Mouse (Mus musculus) cerebellum, adult 9-10 months (tissue): ENCODE data around the gene Smcr8.
A peak's percentile ranks its signal among the peaks of the same experiment; 100 is the strongest.

ENCODE experiments used
- DNase-seq: peaks from one replicate; pipeline ENCODE4 v3.0.0; 2022

Gene Smcr8

DNA sequence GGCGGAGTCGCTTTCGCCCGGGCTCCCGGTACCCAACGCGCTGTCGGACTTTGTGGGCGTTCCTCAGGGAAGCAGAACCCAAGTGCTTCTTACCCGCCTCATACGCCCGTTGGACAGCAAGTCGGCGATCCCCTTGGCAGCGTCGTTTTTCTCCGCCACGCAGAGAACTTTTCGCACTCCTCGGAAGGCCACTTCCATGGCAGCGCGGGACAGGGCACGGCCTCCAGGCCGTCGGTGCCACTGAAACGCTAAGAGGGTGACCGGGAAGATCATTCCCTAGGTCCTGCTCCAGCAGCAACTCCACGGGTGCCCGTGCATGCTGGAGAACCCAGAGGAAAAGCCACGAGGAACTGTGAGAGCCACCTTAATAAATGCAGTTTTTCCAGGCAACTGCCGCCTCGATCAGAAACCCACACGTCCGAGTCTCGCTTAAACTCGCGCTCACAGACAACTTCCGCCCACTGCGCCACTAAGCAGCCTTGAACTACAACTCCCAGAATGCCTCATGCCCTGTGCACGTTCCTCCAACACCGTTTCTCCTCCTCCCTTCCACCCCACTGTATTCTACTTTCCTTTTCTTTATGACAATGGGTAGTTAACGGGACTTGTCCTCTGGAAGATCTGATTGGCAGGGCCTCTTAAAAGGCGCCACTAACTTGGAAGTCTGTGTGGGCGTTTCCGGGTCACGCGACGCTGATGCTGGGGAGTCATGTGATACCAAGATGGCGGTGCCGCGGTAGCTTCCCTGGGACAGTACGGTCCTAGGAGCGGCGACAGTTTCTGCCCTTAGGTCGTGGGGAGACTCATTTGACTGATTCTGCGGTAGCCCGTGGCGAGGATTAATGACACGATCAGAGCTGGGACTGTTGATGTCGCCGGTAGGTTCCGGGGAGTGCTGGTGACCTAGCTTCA is at the start of gene Smcr8, which contains the start of gene Top3a:
Gene Smcr8, plus strand, starts transcription at position 696 of the 912 bp plus-strand sequence.
Gene Top3a, minus strand, starts transcription at position 537 of the 912 bp plus-strand sequence.
- DNase-seq, result peak; percentile 87

- DNase-seq, result peak; percentile 95
These were observed 49.0 kb upstream of the Smcr8 start, which contains the start of gene Mief2 for GRCm38 (mm10) chr11:60728260-60728761. Gene Mief2, plus strand, starts transcription at chr11:60728398.

DNA sequence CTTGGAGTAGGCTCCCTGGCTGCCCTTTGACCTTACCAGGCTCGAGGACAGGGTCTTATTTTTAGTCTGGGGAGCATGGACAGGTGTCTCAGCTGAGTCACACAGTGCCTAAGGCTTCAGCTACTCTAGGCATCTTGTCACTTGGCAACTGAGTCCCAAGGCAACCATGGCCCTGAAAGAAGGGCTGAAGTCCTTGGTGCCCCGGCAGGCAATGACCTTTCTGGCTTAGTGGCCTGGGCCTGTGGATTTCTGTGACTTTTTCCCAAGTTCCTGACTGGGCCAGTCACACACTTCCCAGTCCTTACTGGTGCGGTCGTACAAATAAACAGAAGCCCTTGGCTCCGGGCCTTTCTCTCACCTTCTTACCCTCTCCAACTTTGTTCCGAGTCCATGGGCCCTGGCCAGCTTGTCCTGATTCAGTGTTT is 48.1 kb upstream of the Smcr8 start:
- peak; percentile 47 for DNase-seq

DNA sequence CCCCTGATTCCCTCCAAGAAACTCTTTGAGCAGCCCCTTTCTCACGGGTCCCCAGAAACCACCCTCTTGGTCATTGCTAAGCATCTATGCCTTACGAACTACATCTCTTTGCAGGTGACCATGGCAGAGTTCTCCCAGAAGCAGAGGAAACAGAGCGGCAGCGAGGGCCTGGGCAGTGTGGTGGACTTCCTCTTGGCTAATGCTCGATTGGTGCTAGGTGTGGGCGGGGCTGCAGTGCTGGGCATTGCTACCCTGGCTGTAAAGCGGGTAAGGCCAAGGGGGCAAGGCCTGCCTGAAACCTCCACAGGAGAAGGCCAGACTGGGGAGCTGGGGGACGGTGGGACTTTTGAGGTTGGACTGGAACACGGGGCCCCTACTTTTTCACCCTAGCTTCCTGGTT is 47.2 kb upstream of the Smcr8 start:
- DNase-seq, result peak; percentile 26

GRCm38 (mm10) chr11:60731251-60731650 is 46.1 kb upstream of the Smcr8 start:
- DNase-seq, result peak; percentile 35

- DNase-seq, result no peak
These were observed 43.1 kb upstream of the Smcr8 start for GRCm38 (mm10) chr11:60734206-60734605.

GRCm38 (mm10) chr11:60735191-60735590 is 42.1 kb upstream of the Smcr8 start:
- DNase-seq, result no peak

DNA sequence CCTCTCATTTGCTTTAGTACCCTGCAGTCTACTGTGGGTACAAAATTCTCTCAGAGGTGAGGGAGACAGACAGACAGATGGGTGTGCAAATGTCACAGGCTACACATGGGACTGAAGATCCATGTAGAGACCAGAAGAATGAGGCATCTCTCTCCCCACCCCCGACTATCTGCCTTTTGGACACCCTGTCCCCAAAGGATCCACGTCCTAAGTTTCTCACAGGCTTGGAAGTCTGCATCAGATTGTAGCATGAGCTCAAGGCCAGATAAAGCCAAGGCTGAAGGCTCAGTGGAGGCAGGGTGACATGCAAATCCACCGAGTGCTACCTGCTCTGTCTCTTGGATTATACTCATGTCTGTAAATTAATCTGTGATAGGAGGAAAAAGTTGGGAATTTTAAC is 40.8 kb upstream of the Smcr8 start:
- DNase-seq, result no peak

GRCm38 (mm10) chr11:60737450-60737849 is 39.9 kb upstream of the Smcr8 start:
- no peak for DNase-seq

DNA sequence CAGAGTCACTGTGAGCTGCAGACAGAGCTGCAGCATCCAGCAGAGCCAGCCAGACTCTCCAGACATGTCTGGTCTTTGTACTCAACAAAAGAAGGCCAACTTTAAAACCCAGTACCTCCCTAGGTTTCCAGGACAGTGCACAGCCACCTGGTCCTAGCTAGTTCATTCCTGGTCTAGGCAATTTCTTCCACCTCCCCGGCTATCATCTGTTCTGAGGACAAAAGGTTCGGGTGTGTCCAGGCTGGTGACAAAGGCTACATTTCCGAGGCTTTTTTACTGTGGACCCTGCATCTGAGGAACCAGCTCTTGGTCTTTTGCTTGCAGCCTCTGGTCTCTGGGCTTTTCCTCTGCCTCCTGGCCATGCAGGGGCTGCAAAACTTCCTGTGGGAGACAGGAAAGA is 37.0 kb upstream of the Smcr8 start:
- DNase-seq, result no peak

DNA sequence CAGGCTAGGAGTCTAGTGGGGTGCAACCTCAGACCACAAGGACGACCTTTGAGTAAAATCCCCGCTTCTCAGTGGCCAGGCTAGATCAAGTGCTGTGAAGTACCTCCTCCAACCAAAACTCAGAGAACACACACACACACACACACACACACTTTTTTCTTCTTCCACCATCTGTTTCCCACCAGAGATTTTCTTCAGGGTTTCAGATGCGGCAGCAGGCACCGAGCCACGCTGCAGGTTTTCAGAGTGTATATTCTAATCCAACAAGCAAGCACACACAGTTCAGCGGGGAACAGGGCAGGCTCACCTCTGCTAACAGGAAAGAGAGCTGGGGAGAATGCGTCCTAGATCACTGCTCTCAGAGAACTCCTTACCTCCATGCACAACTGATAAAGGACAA is 21.8 kb upstream of the Smcr8 start:
- DNase-seq, result no peak

- no peak for DNase-seq
These were observed 15.6 kb upstream of the Smcr8 start for GRCm38 (mm10) chr11:60761681-60762080.

GRCm38 (mm10) chr11:60766969-60767368 is 10.4 kb upstream of the Smcr8 start:
- no peak for DNase-seq

DNA sequence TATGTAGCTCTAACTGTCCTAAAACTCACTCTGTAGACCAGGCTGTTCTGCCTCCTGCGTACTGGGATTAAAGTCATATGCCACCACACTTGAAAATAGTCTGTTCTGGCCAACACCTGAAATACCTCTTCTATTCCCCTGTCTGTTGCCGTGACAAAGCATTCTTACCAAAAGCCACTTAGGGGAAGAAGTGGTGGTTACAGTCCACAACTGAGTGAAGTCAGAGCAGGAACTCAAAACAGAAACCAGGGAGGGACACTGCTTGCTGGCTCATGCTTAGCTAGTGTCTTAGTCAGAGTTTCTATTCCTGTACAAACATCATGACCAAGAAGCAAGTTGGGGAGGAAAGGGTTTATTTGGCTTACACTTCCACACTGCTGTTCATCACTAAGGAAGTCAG is 8.0 kb upstream of the Smcr8 start:
- DNase-seq, result no peak

DNA sequence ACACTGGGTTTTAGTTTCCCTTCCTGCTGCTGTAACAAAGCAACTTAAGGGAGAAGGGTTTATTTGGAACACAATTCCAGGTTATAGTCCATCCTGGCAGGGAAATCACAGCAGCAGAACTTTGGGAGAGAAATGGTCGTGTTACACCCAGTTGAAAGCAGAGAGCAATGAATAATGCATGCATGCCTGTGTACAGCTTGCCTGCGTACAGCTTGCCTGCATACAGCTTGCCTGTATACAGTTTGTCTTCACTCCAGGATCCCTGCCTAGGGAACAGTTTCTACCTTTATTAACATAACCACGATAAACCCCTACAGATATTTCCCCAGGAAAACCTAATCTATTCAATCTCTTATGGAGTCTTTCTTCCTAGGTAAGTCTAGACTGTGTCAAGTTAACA is 6.5 kb upstream of the Smcr8 start:
- DNase-seq, result no peak

GRCm38 (mm10) chr11:60772161-60772560 is 5.2 kb upstream of the Smcr8 start:
- no peak for DNase-seq

GRCm38 (mm10) chr11:60774158-60774689 is 3.1 kb upstream of the Smcr8 start:
- DNase-seq, result no peak

GRCm38 (mm10) chr11:60774841-60775240 is 2.5 kb upstream of the Smcr8 start:
- no peak for DNase-seq

GRCm38 (mm10) chr11:60775578-60775977 is 1.7 kb upstream of the Smcr8 start:
- no peak for DNase-seq

DNA sequence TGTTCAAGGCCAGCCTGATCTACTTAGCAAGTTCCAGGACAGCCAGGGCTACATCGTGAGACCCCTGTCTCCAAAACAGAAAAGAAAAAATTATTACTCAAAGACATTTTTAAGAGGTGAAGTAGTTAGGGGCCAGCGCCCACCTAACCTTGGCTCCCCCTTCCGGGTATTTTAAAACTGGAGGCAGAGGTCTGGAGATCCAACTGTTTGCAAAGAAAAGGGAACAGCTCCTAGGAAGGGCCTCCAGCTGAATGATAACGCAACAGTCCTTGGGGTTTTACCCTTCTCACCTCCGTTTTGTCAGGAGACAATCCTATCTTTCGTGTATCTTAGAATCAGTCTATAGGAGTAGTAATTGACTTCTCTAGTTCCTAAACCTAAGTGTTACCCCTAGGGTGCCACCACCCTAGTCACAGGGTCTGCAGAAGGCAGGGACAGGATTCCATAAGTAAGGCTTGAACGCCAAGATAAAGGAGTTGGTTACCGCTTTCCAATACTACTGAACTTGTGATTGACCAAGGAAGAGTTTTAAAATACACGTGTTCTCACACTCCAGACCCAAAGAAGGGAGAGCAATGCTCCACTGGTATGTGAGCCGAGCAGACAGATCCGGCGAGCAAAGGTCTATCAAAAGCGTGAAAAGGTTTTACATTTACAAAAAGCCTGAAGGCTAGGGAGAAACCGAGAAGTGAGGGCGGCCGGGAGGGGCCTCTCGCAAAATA is 1.1 kb upstream of the Smcr8 start:
- no peak for DNase-seq

DNA sequence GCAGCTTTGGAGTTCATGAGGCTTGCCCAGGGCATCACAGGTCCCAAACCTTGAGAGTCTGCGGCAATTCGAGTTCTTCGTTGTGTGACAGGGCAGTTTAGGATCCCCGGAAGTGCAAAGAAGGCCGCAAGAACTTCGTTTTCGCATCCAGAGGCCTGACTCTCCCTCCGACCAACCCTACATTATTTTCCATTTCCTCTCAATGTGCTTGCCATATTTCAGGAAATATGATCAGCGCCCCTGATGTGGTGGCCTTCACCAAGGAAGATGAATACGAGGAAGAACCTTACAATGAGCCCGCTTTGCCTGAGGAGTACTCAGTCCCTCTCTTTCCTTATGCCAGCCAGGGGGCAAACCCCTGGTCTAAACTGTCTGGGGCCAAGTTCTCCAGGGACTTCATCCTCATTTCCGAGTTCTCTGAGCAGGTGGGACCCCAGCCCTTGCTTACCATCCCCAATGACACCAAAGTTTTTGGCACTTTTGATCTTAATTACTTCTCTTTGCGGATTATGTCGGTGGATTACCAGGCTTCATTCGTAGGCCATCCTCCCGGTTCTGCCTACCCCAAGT is 562 bp downstream of the Smcr8 start:
- no peak for DNase-seq

GRCm38 (mm10) chr11:60779673-60780189 is 2.4 kb downstream of the Smcr8 start:
- no peak for DNase-seq
